Mouse (Mus musculus) neural tube, embryonic 13.5 days (tissue): ENCODE measurements around the gene Trmt44. TPM values are rescaled to one million over a fixed set of nuclear protein-coding genes. Genes with fewer than 3 reads are reported as not detected.

Source experiments
- ATAC-seq: fragments of 200-750 bp; cut with Nextera tagmentation; 2 replicates; pipeline ENCODE4 v1.8.0; 2017; ENCODE audit warnings: low read depth, mild to moderate bottlenecking, moderate TSS enrichment, moderate library complexity
- H3K27ac ChIP-seq: fragments of 300-500 bp; sonication (generic); replicated peaks from 2 replicates; pipeline ENCODE4 v1.5.1; 2015; ENCODE audit warnings: moderate library complexity, mild to moderate bottlenecking, inconsistent platforms
- H3K27me3 ChIP-seq: fragments of 300-500 bp; sonication (generic); 2 replicates; pipeline ENCODE4 v1.6.1; 2015; ENCODE audit warnings: mild to moderate bottlenecking, inconsistent platforms
- H3K36me3 ChIP-seq: fragments of 300-500 bp; sonication (generic); 2 replicates; pipeline ENCODE4 v1.6.1; 2015; ENCODE audit warnings: mild to moderate bottlenecking, inconsistent platforms
- H3K4me1 ChIP-seq: fragments of 300-500 bp; sonication (generic); replicated peaks from 2 replicates; pipeline ENCODE4 v1.6.1; 2015; ENCODE audit warnings: inconsistent platforms
- H3K4me2 ChIP-seq: fragments of 300-500 bp; sonication (generic); 2 replicates; pipeline ENCODE4 v1.6.1; 2015; ENCODE audit warnings: inconsistent platforms, mild to moderate bottlenecking, moderate library complexity
- H3K4me3 ChIP-seq: fragments of 300-500 bp; sonication (generic); 2 replicates; pipeline ENCODE4 v1.5.1; 2015; ENCODE audit warnings: mild to moderate bottlenecking, inconsistent platforms
- H3K9ac ChIP-seq: fragments of 300-500 bp; sonication (generic); 2 replicates; pipeline ENCODE4 v1.6.1; 2015; ENCODE audit warnings: moderate library complexity, mild to moderate bottlenecking, inconsistent platforms
- H3K9me3 ChIP-seq: fragments of 300-500 bp; sonication (generic); 2 replicates; pipeline ENCODE4 v1.6.1; 2016; ENCODE audit warnings: inconsistent platforms
- WGBS: fragments of 180-500 bp; shearing (Covaris S2); methylation state at CpG from one replicate; pipeline ENCODE4 v1.1.7; 2015; 5-methylcytosine and 5-hydroxymethylcytosine counted together
- polyA plus RNA-seq: library from polyadenylated mRNA; unstranded; fragments of >200 nt; fragmentation: Nextera tagmentation; extraction: Ambion mirVana; gene quantifications from 2 replicates; pipeline ENCODE4 v1.2.1, GENCODE M21; 2015

Trmt44 gene
- polyA plus RNA-seq, 1 experiment from 2014 or later, result 6.8 TPM

DNA sequence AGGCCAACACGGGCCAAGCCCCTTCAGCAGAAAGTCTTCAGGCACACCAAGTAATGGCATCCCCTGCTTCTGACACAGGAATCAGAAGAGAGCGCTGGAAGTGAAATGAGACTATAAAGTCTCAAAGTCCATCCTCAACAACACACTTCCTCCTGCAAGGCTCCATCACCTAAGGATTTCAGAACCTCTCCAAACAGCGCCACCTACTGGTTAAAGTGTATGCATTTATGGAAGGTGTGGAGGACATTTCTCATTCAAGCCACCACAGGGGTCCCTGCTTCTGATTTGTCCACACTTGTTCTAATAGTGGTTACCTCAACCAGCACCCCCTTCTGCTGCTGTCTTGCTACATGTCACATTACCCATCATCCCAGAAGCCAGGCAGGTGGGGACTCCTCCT, 38.6 kb downstream of the Trmt44 start:
- no peaks in the 10 kb centered on the region for H3K36me3 ChIP-seq

DNA sequence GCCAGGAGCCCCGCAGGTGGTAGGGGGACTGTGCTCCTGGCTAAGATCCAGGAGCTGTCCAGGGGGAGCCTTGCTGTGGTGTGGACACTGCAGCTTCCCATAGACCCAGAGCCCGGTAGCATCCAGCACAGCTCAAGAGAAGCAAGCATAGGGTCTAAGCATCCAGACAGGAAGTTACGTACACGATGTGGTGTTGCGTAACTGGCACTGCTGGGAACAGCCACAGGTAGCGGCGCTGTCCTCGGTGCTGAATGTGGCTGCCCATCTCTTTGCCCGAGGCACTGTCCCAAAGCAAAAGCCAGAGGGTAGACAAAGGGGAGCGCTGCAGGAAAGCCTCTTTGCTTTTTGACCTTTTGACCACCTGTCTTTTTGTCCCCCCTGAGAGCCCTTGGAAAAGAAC, 43.3 kb downstream of the Trmt44 start:
- no peaks in the 10 kb centered on the region for H3K27me3 ChIP-seq
- WGBS, result 13% methylated on average over 10 of the region's 10 CpGs
- no peak overlapping the region for H3K4me2 ChIP-seq
- H3K27ac ChIP-seq, result no peak overlapping the region
- no peak overlapping the region for H3K9ac ChIP-seq
- H3K4me1 ChIP-seq, result peaks cover 4% of the 10 kb centered on the region; the same call in 1 of the 2 replicates
- no peaks in the 10 kb centered on the region for H3K9me3 ChIP-seq
- no peaks in the 10 kb centered on the region for H3K36me3 ChIP-seq
- no peak for ATAC-seq
- H3K4me3 ChIP-seq, result no peak overlapping the region

More for the DNA sequence above, 38.6 kb downstream of the Trmt44 start:
- no peaks in the 10 kb centered on the region for H3K9me3 ChIP-seq
- no peak for ATAC-seq
- H3K4me2 ChIP-seq, result no peak overlapping the region
- no peaks in the 10 kb centered on the region for H3K27me3 ChIP-seq
- H3K27ac ChIP-seq, result no peak overlapping the region
- WGBS, result 58% methylated on average over 3 of the region's 3 CpGs
- H3K9ac ChIP-seq, result no peak overlapping the region
- peaks cover 7% of the 10 kb centered on the region; the same call in 1 of the 2 replicates for H3K4me1 ChIP-seq
- H3K4me3 ChIP-seq, result no peak overlapping the region

DNA sequence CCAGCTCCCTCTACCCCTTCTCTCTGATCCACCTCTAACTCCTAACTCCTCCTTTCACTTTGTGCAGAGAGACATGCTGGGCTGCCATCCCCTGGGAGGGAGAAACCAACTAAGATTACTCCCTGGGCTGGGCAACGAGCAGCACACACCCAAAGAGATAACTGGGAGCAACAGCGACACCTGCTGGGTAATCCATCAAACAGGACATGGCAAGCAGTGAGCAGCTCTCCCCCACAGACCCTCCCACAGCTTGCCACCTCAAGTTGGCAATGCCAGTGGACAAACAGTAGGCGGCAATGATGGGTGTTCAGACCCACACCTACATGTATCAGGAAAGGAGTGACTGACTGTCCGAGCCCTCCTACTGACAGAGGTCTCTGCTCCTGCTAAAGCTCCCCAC, 44.4 kb downstream of the Trmt44 start:
- 21% methylated on average over 4 of the region's 4 CpGs for WGBS
- Histone ChIP-seq H3K36me3 (no peaks in the 10 kb centered on the region), H3K27ac (no peak overlapping the region), H3K27me3 (peaks cover 10% of the 10 kb centered on the region), H3K4me1 (peaks cover 13% of the 10 kb centered on the region), H3K4me3 (no peak overlapping the region), H3K9me3 (no peaks in the 10 kb centered on the region), H3K9ac (no peak overlapping the region), H3K4me2 (no peak overlapping the region)
- peak; percentile 59 for ATAC-seq

DNA sequence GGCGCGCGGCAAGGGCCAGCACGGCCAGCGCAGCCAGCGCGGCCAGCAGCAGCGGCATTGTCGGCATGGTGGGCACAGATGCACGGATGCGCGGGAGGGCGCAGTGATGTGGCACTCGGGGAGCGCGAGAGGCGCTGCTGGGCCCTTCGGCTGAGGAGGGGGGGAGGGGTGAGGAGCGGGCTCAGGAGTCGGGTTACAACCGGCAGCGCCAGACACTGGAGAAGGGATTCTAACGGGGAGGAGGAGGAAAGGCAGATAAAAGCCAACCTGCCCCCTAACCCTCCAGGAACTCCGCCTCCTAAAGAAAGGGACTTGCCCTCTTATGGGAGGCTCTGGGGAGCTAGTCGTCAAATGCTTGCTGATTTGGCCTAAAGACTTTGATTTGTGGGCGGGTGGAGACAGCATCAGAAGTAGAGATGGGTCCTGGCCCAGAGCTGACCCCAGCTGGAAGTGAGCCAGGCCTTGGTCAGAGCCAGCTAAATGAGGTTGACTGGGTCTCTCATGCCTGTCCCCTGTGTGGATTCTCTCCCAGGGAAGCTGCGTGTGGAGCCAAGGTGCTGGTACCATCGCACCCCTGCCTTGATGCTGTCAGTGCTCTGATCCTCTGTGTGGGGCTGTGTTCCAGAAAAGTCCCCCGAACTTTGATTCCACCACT, 49.3 kb downstream of the Trmt44 start, which contains the start of gene Cpz:
TSS of gene Cpz (minus strand) at position 230 of the 655 bp plus-strand sequence.
- no peaks in the 10 kb centered on the region for H3K36me3 ChIP-seq
- 2% methylated on average over 29 of the region's 29 CpGs for WGBS
- peak within 1 kb of the TSS; percentile 57 for H3K4me2 ChIP-seq
- peak; percentile 62 for ATAC-seq
- H3K4me3 ChIP-seq, result peak within 1 kb of the TSS; percentile 25
- peak within 1 kb of the TSS; percentile 60 for H3K9ac ChIP-seq
- peaks cover 43% of the 10 kb centered on the region for H3K27me3 ChIP-seq
- H3K9me3 ChIP-seq, result no peaks in the 10 kb centered on the region
- no peak within 1 kb of the TSS for H3K27ac ChIP-seq
- H3K4me1 ChIP-seq, result peaks cover 18% of the 10 kb centered on the region

DNA sequence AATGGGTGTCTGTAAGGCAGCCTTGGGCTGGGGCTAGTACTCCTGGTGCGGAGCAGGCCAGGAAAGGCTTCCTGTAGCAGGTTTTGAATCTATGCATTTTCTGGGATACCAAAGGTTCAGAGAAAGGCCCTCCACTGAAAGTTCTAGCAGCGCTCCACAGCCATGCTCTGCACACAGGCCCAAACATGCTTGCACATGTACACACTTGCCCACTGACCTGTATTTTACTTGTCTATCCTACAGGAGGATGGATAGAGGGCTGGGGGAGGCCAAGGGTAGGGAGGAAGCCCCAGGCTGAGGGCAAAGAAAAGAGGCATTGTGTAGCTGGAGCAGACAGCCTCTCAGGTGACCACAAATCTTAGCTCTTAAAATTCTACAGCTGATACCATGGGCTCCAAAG, 50.5 kb downstream of the Trmt44 start:
- no peak overlapping the region for H3K27ac ChIP-seq
- peaks cover 18% of the 10 kb centered on the region for H3K4me1 ChIP-seq
- no peak overlapping the region for H3K4me2 ChIP-seq
- peaks cover 53% of the 10 kb centered on the region for H3K27me3 ChIP-seq
- WGBS, result 76% methylated on average over 2 of the region's 2 CpGs
- no peaks in the 10 kb centered on the region for H3K9me3 ChIP-seq
- no peaks in the 10 kb centered on the region for H3K36me3 ChIP-seq
- H3K9ac ChIP-seq, result no peak overlapping the region
- no peak overlapping the region for H3K4me3 ChIP-seq
- no peak for ATAC-seq

DNA sequence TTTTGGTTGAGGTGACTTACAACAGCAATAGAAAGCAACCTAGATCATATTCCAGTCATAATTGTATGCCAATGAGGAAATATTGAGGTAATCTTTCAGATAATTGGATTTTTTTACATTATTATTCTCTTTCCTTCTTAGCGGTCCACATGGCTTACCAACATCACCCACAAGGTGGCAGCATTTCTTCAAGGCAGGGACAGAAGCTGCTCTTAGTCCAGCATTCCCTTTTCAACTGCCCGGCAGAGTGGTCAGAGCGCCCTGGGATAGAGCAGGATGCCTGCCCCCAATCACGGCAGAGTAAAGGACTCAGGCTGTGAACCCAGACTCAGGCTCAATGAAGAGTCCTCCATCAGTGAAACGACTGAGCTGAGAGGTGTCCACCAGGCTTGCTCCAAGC, 51.1 kb downstream of the Trmt44 start:
- Histone ChIP-seq H3K4me3 (no peak overlapping the region), H3K27me3 (peaks cover 54% of the 10 kb centered on the region), H3K9ac (no peak overlapping the region), H3K27ac (no peak overlapping the region), H3K9me3 (no peaks in the 10 kb centered on the region), H3K36me3 (no peaks in the 10 kb centered on the region), H3K4me1 (peaks cover 18% of the 10 kb centered on the region), H3K4me2 (no peak overlapping the region)
- under 1% methylated on average over 5 of the region's 5 CpGs for WGBS
- ATAC-seq, result peak; percentile 36; the same call in 1 of the 2 replicates

- Histone ChIP-seq H3K36me3 (no peaks in the 10 kb centered on the region), H3K9me3 (no peaks in the 10 kb centered on the region), H3K9ac (no peak overlapping the region), H3K27ac (no peak overlapping the region), H3K4me1 (no peaks in the 10 kb centered on the region), H3K27me3 (peaks cover 18% of the 10 kb centered on the region), H3K4me3 (no peak overlapping the region), H3K4me2 (no peak overlapping the region)
- ATAC-seq, result no peak
- 91% methylated on average over 11 of the region's 11 CpGs for WGBS
These were observed 58.1 kb downstream of the Trmt44 start for GRCm38 (mm10) chr5:35516781-35517180.

- whole genome bisulfite sequencing, result 26% methylated on average over 5 of the region's 5 CpGs
- H3K4me2 ChIP-seq, result no peak overlapping the region
- no peaks in the 10 kb centered on the region for H3K9me3 ChIP-seq
- H3K4me1 ChIP-seq, result no peaks in the 10 kb centered on the region
- peaks cover 11% of the 10 kb centered on the region; the same call in 1 of the 2 replicates for H3K27me3 ChIP-seq
- no peak overlapping the region for H3K27ac ChIP-seq
- H3K9ac ChIP-seq, result no peak overlapping the region
- H3K4me3 ChIP-seq, result no peak overlapping the region
- ATAC-seq, result peak; percentile 53; the same call in 1 of the 2 replicates
- no peaks in the 10 kb centered on the region for H3K36me3 ChIP-seq
These were observed 64.3 kb downstream of the Trmt44 start for GRCm38 (mm10) chr5:35510589-35510988.

Other genes starting within 250 kb of the Trmt44 start
- gene Hmx1, start 186.0 kb downstream of the Trmt44 start, polyA plus RNA-seq, result 8.7 and 12.3 TPM in 2 replicates
- 2.3 and 2.9 TPM in 2 replicates for gene Cpz, start 49.4 kb downstream of the Trmt44 start, polyA plus RNA-seq
- 14.5 and 18.5 TPM in 2 replicates for gene Acox3, start 8.0 kb upstream of the Trmt44 start, polyA plus RNA-seq
- 16.2 TPM in 2 replicates for gene Htra3, start 104.7 kb upstream of the Trmt44 start, polyA plus RNA-seq
- gene Sh3tc1, start 164.9 kb upstream of the Trmt44 start, polyA plus RNA-seq, result 3.1 and 4.2 TPM in 2 replicates
- gene Ablim2, start 182.8 kb upstream of the Trmt44 start, polyA plus RNA-seq, result 9.8 and 10.3 TPM in 2 replicates